Mouse (Mus musculus) telencephalon, adult 2 months (tissue): Measurements from ENCODE around the gene Csk.

Experiments used
- DNase-seq: peaks from one replicate; pipeline ENCODE4 v3.0.0-alpha.2; 2011; ENCODE audit warnings: low read depth, low spot score

Gene Csk

DNA sequence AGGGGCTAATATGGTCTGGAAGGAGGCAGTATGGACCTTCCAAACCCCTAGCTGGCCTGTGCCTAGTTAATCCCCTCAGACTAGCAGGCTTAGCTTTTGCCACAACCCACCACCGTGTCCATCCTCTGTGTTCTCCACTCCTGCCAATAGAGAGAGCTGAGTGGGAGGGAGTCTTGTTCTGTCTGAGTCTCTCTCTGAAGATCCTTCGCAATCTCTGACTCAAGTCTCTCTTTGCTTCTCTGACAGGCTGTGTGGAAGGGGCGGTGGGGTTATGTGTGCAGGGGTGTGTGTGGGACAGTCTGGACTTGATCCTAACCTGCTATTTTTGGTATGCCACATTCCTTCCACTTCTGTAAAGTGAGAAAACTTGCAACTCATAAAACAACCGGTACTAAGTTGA is 48.6 kb downstream of the Csk start:
- no peak for DNase-seq

DNA sequence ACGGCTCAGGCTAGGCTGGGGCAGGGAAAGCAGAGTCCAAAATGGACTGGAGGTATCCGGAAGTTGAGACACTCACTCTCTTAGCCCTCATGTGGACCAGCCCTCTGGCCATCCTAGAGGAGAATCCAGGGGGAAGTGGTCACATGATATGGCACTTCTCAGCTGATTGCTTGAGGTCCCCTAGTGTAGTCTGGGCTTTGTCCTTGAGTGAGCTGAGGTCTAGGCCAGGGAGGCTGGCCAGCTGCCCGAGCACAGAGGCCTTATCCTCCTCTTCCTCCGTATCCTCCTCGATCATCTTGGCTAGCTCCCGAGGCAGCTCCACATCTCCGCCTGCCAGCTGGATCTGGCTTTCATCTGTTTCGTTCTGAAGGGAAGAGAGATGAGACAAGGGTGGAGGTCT is 51.3 kb downstream of the Csk start:
- no peak for DNase-seq

DNA sequence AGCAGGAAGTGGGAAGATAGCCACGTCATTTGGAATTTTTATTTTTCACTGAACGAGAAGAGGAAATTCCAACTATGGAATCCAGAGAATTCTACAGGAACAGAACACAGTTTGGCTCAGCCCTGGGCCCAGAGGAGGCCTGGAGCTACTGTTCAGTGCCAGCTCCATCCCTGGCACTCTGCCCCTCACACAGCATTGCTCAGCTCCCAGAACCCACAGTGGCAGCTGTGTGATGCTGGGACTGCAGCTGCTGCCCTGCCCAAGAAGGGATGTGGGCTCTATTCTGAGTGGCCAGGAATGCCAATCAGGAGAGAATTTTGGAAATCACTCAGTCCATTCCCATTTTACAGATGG is 52.1 kb downstream of the Csk start:
- peak; percentile 75 for DNase-seq

DNA sequence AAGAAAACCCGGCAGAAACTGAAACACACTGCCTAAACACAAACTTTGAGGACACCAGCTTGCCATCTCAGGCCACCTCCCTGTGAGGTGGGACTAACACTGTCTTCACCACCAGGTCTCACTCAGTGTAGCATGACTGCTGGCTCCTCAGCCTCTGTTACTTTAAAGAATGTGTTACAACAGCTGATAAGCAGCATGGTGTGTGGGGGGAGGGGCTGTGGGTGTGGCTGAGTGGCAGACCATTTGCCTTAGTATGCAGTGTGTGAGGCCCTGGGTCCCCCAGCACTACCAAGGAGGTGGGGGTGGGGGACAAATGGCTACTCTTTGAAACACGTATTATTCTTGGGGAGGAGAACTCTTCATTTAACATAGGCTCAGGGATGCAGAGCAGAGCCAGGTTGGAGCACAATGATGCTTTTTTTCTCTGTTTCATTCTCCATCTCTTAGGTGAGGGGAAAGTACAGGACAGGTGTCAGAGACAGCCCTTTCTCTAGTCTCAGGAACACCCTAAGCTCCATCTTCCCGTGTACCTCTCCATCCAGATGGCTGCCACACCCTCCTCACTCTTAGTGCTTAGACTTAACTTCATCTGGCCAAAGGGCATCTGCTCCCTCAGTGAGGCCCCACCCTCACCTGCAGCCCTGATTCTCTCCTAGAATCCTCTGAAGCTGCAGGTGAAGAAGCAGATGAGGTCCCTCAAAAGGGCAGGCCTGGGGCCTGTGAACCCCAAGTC is 52.6 kb downstream of the Csk start:
- DNase-seq = no peak

DNA sequence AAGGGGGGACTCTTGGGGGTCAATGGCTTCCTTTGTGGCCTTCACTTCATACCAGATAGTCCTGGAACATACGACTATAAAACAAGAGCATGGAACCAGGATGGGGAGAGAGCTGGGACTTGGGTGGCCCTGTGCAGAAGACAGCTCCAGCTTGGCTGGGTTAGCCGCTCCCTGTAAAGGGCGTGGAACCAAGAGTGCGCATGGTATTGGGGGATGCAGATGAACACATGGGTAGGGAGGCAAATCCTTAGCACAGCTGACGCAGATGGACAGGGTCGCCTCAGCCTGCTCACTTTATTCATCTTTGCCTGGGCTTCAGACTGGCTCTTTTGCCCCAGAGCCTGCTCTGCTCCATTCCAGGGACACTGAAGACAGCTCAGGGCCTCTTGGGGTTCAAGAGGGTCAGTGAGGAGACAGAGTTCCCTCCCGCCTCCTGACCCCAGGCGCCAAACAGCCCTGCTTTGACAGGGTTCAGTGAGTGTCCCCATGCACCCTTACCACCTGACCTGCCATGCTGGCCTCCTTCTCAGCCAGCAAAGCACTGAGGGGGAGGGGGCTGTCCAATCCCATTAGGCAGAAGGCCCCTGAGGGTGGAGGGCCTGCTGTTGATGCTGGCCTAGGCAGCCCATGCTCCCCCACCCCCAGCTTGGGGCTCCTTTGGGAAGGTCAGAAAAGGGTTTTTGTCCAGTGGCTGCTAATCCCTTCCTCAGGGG is 54.4 kb downstream of the Csk start:
- no peak for DNase-seq

DNA sequence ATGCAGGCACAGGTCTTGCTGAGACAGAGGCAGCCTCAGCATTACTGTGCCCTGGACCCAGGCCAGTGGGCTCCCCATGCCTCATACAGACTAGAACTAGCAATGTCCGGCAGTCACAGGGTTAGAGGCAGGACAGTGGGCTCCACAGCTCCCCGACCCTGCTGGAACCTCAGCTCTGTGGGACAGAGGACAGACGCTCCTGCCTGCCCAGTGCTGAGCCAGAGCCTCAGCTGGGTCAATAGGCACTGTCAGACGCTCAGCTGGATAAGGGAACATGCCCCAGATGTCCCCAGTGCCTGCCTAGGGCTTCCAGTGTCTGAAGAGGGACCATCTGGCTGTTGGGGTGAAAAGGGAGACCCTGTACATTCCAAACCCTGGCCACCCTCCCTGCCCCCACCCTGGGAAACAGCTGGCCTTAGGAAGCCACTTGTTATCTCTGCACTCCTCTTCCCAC is 55.5 kb downstream of the Csk start:
- no peak for DNase-seq

DNA sequence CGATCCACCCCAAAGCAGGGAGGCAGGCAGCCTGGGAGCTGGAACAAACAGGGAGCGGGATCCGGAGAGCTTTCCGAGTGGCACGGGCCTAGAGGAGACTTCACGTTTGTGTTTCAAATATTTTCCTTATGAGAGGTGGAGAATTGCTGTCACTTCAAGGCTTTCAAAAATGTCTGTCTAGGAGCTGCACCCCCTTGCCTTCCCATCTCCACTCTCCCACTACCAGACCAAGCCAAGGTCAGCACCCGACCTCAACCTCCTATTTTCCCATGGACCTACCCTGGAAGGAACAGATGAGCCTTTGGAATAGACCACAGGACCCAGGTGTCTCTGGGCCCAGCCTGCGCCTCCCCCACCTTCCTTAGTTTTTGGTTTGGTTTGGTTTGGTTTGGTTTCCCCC is 56.2 kb downstream of the Csk start:
- DNase-seq = no peak

DNA sequence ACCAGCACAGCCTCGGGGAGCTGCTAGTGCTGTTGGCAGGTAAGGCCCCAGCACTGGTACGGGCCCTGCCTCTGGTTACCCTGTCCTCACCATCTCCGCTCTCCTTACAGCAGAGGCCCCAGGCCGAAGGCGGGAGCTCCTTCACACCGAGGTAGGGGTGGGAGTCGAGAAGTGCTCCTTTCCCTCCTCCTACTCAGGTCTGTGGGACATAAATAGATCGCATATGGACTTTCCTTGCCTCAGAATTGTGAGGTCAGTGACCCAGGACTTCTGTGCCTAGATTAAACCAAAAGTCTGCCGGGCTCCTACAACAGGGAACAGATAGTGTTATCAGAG is 59.3 kb downstream of the Csk start:
- no peak for DNase-seq

DNA sequence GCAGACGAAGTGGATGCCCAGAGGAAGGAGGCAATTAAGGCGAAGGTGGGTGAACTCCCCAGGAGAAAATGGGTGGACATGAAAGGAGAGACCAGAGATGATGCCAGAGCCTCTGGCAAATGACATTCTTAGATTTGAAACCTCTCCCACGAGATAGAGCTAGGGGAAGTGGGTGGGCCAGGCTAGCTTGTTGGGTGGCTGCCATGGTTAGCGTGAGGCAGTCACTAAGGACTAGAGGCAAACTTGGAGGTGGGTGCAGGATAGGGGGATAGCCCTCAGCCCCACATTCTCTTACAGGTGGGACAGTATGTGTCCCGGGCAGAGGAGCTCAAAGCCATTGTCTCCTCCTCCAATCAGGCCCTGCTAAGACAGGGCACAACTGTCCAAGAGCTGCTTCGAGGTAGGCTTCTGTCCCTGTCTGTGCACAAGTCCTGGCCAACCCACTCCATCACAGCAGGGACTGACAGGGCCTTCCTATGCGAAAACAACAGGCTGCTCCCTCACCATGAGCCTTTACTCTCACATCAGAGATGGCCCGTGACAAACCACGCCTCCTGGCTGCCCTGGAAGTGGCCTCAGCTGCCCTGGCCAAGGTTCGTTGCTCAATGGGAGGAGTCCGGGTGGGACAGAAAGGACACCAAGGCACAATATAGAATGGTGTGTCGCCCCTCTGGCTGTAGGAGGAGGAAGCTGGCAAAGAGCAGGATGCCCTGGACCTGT is 59.8 kb downstream of the Csk start:
- no peak for DNase-seq

DNA sequence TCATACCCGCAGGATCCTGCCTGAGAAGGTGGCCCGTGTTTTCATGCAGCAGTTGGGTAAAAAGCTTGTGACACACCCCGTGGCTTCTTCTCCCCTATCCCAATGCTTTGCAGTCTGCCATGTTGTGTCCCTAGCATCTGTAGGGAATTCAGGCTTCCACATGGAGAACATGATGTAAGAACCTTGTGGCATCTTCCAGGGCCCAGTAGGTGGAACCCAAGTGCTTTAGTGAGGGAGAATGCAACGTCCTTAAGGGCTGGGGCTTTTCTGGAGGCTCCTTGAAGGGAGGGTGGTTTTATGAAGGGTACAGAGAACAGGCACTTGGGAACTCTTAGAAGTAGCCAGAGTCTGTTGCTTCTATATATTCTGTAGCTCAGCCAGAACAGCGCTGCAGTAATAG is 62.7 kb downstream of the Csk start:
- peak; percentile 53 for DNase-seq

DNA sequence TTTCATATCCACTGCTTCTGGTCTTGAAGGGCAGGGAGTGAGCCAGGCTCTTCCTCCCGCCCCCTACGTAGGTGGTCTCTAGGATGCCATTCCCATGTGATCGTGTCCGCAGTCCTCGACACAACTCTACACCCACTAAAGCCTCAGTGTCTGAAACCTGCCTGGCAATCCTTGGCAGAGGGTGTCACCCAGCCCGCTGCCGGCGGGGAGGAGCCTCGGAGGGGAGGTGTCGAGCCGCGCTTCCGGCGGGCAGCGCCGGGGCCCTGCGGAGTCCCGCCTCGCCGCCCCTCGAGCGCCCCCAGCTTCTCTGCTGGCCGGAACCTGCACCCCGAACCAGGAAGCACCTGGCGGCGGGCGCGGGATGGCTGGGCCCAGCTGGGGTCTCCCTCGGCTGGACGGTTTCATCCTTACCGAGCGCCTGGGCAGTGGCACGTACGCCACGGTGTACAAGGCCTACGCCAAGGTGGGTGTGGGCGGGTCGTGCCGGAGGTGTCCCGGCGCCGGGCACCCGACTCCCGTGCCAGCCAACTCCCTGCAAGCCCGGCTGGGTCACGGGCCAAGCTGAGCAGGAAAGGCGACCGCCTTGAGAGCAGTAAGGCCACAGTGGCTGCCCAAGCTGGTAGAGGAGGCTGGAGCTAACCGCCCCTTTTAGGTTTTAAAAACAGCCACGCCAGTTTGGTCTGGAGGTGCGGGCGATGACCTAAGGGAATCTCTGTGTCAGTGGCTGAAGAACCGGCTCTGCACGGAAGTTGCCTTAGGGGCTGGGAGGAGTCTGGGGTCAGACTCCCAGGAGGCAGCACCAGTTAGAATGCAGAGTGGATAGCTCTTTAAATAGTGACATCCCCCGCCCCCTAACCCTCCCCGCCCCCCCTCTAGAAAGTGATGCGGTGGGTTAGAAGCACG is 64.0 kb downstream of the Csk start, which contains the start of gene Ulk3:
TSS of gene Ulk3 (plus strand) at position 229 of the 903 bp plus-strand sequence.
- peak; percentile 50 for DNase-seq

DNA sequence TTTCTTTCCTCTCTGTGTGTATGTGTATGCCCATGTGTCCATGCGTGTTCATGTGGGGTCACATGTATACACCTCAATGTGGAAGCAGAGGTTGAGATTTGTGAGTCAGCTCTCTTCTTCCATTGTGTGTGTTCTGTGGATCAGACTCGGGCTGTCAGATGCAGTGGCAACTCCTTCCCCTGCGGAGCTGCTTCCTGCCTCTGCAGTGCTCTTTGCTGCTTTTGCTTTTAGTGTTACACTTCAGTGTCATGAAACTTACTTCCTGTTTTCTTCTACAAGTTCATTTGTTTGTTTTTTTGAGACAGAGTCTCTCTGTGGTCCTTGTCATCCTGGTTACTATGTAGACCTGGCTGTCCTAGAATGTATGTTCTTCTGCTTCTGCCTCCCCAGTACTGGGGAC is 68.4 kb downstream of the Csk start:
- no peak for DNase-seq

DNA sequence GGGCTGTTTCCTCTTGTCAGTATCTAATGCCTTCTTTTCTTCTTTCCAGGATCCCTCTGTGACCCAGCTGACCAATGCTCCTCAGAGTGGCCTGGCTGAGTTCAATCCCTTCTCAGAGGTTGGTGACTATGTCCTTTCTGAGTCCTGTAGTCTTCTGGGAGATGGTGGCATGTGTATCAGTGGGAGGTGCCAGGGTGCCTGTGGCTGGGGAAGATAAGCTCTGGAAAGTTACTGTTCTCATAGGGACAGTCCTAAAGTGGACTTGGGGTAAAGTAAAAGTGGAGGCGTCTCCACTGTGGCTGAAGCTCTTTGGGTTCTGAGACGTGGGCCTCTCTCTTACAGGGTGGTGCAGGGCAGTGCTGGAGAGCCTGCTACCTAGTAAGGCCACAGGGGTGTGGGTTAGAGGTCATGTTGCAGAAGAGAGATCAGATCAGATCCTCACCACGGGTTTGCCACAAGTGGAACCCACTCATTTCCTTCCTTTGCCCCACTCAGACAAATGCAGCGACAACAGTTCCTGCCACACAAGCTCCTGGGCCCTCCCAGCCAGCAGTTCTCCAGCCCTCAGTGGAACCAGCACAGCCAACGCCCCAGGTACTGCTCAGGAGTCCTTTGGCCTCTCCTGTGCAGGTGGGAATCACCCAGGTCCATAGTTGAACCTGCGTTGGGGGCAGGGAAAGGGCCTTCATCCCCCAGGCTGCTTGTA is 76.1 kb downstream of the Csk start:
- DNase-seq = no peak
